Mouse (Mus musculus) spleen, postnatal 4 days (tissue): Measurements from ENCODE around the gene Polr2g.
A peak's percentile ranks its signal among the peaks of the same experiment; 100 is the strongest.
"Not testable (repeated sequence)": the region's sequence is repeated elsewhere in the genome, so short reads cannot be mapped to it uniquely, and the experiment has no call there.

ENCODE experiments used
- DNase-seq, 2 experiments: peaks; one replicate each; pipeline ENCODE4 v3.0.0; 2022; ENCODE audit warnings: low spot score in 2 of 2

The Polr2g gene

GRCm38 (mm10) chr19:8798264-8798946 is at the start of gene Polr2g:
TSS of gene Polr2g (minus strand) at chr19:8798577.
- peak; percentile 86 to 92 for DNase-seq

- DNase-seq: peak; percentile 76 to 92
Observed at GRCm38 (mm10) chr19:8844371-8845129, 46.2 kb upstream of the Polr2g start.

GRCm38 (mm10) chr19:8842961-8843360 is 44.6 kb upstream of the Polr2g start:
- DNase-seq: no peak

GRCm38 (mm10) chr19:8841012-8841411 is 42.6 kb upstream of the Polr2g start:
- no peak for DNase-seq

- peak; percentile 79 to 88 for DNase-seq
Observed at GRCm38 (mm10) chr19:8839908-8840791, 41.8 kb upstream of the Polr2g start.

GRCm38 (mm10) chr19:8839103-8839907 is 40.9 kb upstream of the Polr2g start, which contains the start of gene Gng3:
TSS of gene Gng3 (minus strand) at chr19:8839194.
- peak in 1 of 2 experiments; percentile 64 for DNase-seq

- DNase-seq: peak; percentile 27 to 66
Observed at GRCm38 (mm10) chr19:8838041-8838730, 39.8 kb upstream of the Polr2g start.

GRCm38 (mm10) chr19:8837251-8837791 is 38.9 kb upstream of the Polr2g start, which contains the start of gene Bscl2:
TSS of gene Bscl2 (plus strand) at chr19:8837467.
- peak; percentile 83 to 92 for DNase-seq

- not testable (repeated sequence) for DNase-seq
Observed at GRCm38 (mm10) chr19:8836327-8836726, 38.0 kb upstream of the Polr2g start.

GRCm38 (mm10) chr19:8832971-8833370 is 34.6 kb upstream of the Polr2g start:
- DNase-seq: no peak

GRCm38 (mm10) chr19:8831262-8831661 is 32.9 kb upstream of the Polr2g start:
- no peak for DNase-seq

GRCm38 (mm10) chr19:8830664-8831063 is 32.3 kb upstream of the Polr2g start:
- no peak for DNase-seq

GRCm38 (mm10) chr19:8829660-8830059 is 31.3 kb upstream of the Polr2g start, which contains the start of gene AC129217.1:
TSS of gene AC129217.1 (plus strand) at chr19:8829773.
- peak in 1 of 2 experiments; percentile 67 for DNase-seq

- DNase-seq: no peak
Observed at GRCm38 (mm10) chr19:8822696-8823095, 24.3 kb upstream of the Polr2g start.

- no peak for DNase-seq
Observed at GRCm38 (mm10) chr19:8821146-8821545, 22.8 kb upstream of the Polr2g start.

- DNase-seq: peak; percentile 68 to 84
Observed at GRCm38 (mm10) chr19:8820424-8820956, 22.1 kb upstream of the Polr2g start.

GRCm38 (mm10) chr19:8819596-8820423 is 21.4 kb upstream of the Polr2g start, which contains the start of gene Hnrnpul2:
TSS of gene Hnrnpul2 (plus strand) at chr19:8820010.
- peak; percentile 96 to 98 for DNase-seq

GRCm38 (mm10) chr19:8818801-8819595 is 20.6 kb upstream of the Polr2g start, which contains the start of gene Ttc9c:
TSS of gene Ttc9c (minus strand) at chr19:8819333.
- peak; percentile 92 for DNase-seq
